Mouse (Mus musculus) midbrain, postnatal 0 days (tissue): ENCODE measurements at regions not wholly inside any gene's neighbourhood (a gene's known extent, or its start where the extent isn't known, plus 50 kb on each side); places are given as distances from the start of the nearest gene placed in this dataset.

Experiments
- ATAC-seq: fragments of 200-750 bp; cut with Nextera tagmentation; 2 replicates; pipeline ENCODE4 v1.8.0; 2017; ENCODE audit warnings: moderate number of reproducible peaks, mild to moderate bottlenecking, moderate TSS enrichment, moderate library complexity; ENCODE audit not compliant: low FRiP score
- DNase-seq: peaks from one replicate; pipeline ENCODE4 v3.0.0-alpha.2; 2015; ENCODE audit warnings: low spot score
- H3K27ac ChIP-seq: fragments of 300-500 bp; sonication (generic); 2 replicates; pipeline ENCODE4 v1.5.1; 2014; ENCODE audit warnings: low read depth, mild to moderate bottlenecking, low read length, mixed read lengths
- H3K27me3 ChIP-seq: fragments of 300-500 bp; sonication (generic); 2 replicates; pipeline ENCODE4 v1.6.1; 2014; ENCODE audit warnings: low read length, control low read depth, mixed read lengths; ENCODE audit not compliant: insufficient read depth
- H3K36me3 ChIP-seq: fragments of 300-500 bp; sonication (generic); 2 replicates; pipeline ENCODE4 v1.6.1; 2014; ENCODE audit warnings: low read length, control low read depth, mixed read lengths; ENCODE audit not compliant: insufficient read depth
- H3K4me1 ChIP-seq: fragments of 300-500 bp; sonication (generic); 2 replicates; pipeline ENCODE4 v1.6.1; 2014; ENCODE audit warnings: mild to moderate bottlenecking, control low read depth, antibody characterized with exemption, low read length, mixed read lengths; ENCODE audit not compliant: insufficient read depth
- H3K4me2 ChIP-seq: fragments of 300-500 bp; sonication (generic); 2 replicates; pipeline ENCODE4 v1.6.1; 2014; ENCODE audit warnings: low read depth, mild to moderate bottlenecking, low read length, mixed read lengths; ENCODE audit not compliant: poor library complexity, severe bottlenecking
- H3K4me3 ChIP-seq: fragments of 300-500 bp; sonication (generic); 2 replicates; pipeline ENCODE4 v1.5.1; 2014; ENCODE audit warnings: low read depth, mild to moderate bottlenecking, low read length, moderate library complexity
- H3K9ac ChIP-seq: fragments of 300-500 bp; sonication (generic); replicated peaks from 2 replicates; pipeline ENCODE4 v1.6.1; 2014; ENCODE audit warnings: mild to moderate bottlenecking, low read length, moderate library complexity, mixed read lengths; ENCODE audit not compliant: poor library complexity, severe bottlenecking
- H3K9me3 ChIP-seq: fragments of 300-500 bp; sonication (generic); 2 replicates; pipeline ENCODE4 v1.6.1; 2016; ENCODE audit warnings: low read length, control low read depth
- CTCF ChIP-seq: IDR thresholded peaks from 2 replicates; pipeline ENCODE4 v1.5.1; 2016; ENCODE audit warnings: antibody characterized with exemption, mild to moderate bottlenecking
- WGBS: fragments of 180-500 bp; shearing (Covaris S2); extraction: QIAGEN DNeasy Blood & Tissue Kit; methylation state at CpG from one replicate; pipeline ENCODE4 v1.1.7; 2014; 5-methylcytosine and 5-hydroxymethylcytosine counted together

DNA sequence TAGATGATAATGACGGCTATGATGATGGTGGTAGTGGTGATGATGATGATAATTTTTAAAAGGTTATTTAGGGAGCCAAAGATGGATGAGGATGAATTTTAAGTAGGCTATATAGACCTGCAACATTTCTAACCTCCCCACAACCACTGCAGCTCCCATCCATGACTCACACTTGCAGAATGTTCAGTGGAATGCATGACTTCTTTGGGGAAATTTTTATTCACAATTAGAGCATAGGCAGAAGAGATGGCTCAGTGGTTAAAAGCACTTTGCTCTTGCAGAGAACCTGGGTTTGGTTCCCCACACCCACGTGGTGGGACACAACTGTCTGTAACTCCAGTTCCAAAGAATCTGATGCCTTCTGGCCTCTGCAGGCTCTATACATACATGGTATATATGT, 329.5 kb downstream of the Pdcd6ip start:
- TF ChIP-seq CTCF, result no peak
- 85% methylated on average over 2 of the region's 2 CpGs for WGBS
- Histone ChIP-seq H3K4me2 (no peak overlapping the region), H3K36me3 (no peaks in the 10 kb centered on the region), H3K4me1 (peaks cover 2% of the 10 kb centered on the region; the same call in 1 of the 2 replicates), H3K9ac (no peak overlapping the region), H3K4me3 (no peak overlapping the region), H3K27ac (no peak overlapping the region), H3K9me3 (no peaks in the 10 kb centered on the region), H3K27me3 (no peaks in the 10 kb centered on the region)
- DNase-seq, result no peak
- ATAC-seq, result no peak

DNA sequence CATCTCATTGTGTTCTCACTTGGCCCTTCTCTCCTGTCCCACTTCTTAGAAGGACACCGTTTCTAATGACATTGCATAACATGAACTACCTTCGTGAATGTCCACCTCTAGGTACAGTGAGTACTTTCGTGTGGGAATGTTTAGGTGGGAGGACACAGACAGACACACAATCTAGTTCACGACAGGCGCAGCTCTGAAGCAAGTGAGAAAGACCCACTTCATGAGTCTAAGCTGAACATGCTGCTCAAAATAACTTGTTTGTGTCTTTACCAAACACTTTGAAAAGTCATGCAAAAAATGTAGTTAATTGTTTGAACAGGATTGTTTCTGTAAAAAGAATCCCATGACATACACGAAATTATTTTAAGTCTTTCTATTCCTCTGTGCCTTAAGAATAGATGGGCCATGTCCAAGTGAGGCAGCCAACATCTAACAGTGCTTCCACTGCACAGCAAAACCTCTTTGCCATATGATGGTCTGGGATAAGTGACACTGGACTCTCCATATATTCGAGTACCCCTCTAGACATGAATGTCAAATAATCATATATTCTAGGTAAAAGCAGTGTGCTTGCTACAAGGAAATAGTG, 336.2 kb downstream of the Pdcd6ip start:
- ATAC-seq (no peak), DNase-seq (no peak)
- H3K4me2 ChIP-seq, result no peak overlapping the region
- no peak for TF ChIP-seq CTCF
- no peaks in the 10 kb centered on the region for H3K36me3 ChIP-seq
- H3K4me3 ChIP-seq, result no peak overlapping the region
- no peaks in the 10 kb centered on the region for H3K9me3 ChIP-seq
- no peaks in the 10 kb centered on the region for H3K27me3 ChIP-seq
- H3K9ac ChIP-seq, result no peak overlapping the region
- no peak overlapping the region for H3K27ac ChIP-seq
- H3K4me1 ChIP-seq, result no peaks in the 10 kb centered on the region
- 88% methylated on average over 7 of the region's 7 CpGs for WGBS

GRCm38 (mm10) chr9:113347942-113348341, 360.1 kb downstream of the Pdcd6ip start:
- Histone ChIP-seq H3K27ac (no peak overlapping the region), H3K4me3 (no peak overlapping the region), H3K9ac (no peak overlapping the region), H3K4me2 (no peak overlapping the region), H3K4me1 (no peaks in the 10 kb centered on the region; the same call in 1 of the 2 replicates), H3K27me3 (no peaks in the 10 kb centered on the region), H3K9me3 (no peaks in the 10 kb centered on the region), H3K36me3 (no peaks in the 10 kb centered on the region)
- ATAC-seq (no peak), DNase-seq (no peak)
- no peak for TF ChIP-seq CTCF
- WGBS, result 83% methylated on average over 5 of the region's 5 CpGs

DNA sequence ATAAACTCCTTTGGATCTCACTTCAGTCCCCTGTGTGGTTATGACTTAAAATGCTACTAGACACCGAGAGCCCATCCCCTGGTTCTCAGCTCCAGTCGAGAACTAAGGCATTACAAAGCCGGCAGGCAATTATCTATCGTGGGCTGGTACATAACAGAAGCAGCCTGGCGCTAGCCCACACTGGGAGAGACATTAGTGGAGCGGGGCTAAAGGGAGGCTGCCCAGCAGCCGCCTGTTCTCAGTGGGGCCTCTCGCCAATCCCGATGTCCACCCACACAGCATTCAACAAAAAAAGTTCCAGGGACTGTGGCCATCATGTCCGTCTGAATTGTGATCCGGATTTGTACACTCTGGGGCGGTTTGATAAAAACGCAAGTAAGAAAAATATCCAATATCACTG, 361.5 kb downstream of the Pdcd6ip start:
- no peak overlapping the region for H3K4me3 ChIP-seq
- no peak for ATAC-seq
- H3K4me1 ChIP-seq, result no peaks in the 10 kb centered on the region; the same call in 1 of the 2 replicates

GRCm38 (mm10) chr9:113342131-113342530, 365.9 kb downstream of the Pdcd6ip start:
- peak; percentile 26; the same call in 1 of the 2 replicates for TF ChIP-seq CTCF
- Histone ChIP-seq H3K4me3 (no peak overlapping the region), H3K9me3 (no peaks in the 10 kb centered on the region), H3K36me3 (no peaks in the 10 kb centered on the region), H3K4me2 (no peak overlapping the region), H3K27me3 (no peaks in the 10 kb centered on the region), H3K27ac (no peak overlapping the region), H3K9ac (no peak overlapping the region), H3K4me1 (no peaks in the 10 kb centered on the region)
- DNase-seq (no peak), ATAC-seq (no peak)
- 72% methylated on average over 7 of the region's 7 CpGs for WGBS

More for the DNA sequence above, 361.5 kb downstream of the Pdcd6ip start:
- no peak for DNase-seq
- Histone ChIP-seq H3K9ac (no peak overlapping the region), H3K27ac (no peak overlapping the region), H3K9me3 (no peaks in the 10 kb centered on the region), H3K4me2 (no peak overlapping the region), H3K36me3 (no peaks in the 10 kb centered on the region), H3K27me3 (no peaks in the 10 kb centered on the region)
- 45% methylated on average over 13 of the region's 13 CpGs for WGBS
- TF ChIP-seq CTCF, result no peak

DNA sequence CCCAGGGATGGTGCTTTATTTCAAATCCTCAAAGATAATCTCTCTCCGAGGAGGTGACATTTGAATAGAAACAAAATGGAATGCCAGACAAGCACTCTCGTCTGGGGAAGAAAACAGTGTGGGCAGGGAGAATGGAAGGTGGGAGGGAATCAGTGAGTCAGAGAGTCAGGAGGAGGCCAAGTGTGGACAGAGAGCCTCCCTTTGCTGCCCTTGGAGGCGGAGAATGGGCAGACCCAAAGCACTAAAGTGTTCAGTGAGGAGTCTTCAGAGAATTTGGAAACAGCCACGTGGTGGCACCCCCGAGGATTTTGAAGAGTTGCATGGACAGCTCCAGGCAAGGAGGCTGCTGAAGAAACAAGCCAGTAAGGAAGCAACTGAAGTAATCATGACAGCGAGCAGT, 367.2 kb downstream of the Pdcd6ip start:
- no peak for TF ChIP-seq CTCF
- no peak overlapping the region for H3K4me3 ChIP-seq
- no peak overlapping the region for H3K9ac ChIP-seq
- H3K36me3 ChIP-seq, result no peaks in the 10 kb centered on the region
- 58% methylated on average over 6 of the region's 6 CpGs for WGBS
- no peak overlapping the region for H3K27ac ChIP-seq
- ATAC-seq (no peak), DNase-seq (no peak)
- H3K4me1 ChIP-seq, result no peaks in the 10 kb centered on the region
- H3K9me3 ChIP-seq, result no peaks in the 10 kb centered on the region
- no peaks in the 10 kb centered on the region for H3K27me3 ChIP-seq
- no peak overlapping the region for H3K4me2 ChIP-seq
